Mouse (Mus musculus) activated CD4-positive, CD25-positive, alpha-beta regulatory T cell, adult 4 months (primary cell): ENCODE measurements around the gene Fstl3. TPM values are rescaled to one million over a fixed set of nuclear protein-coding genes. Genes with fewer than 3 reads are reported as not detected.

Experiments
- ATAC-seq: one replicate; pipeline ENCODE4 v1.8.0; 2017
- polyA plus RNA-seq, 2 experiments: library from polyadenylated mRNA; unstranded; fragments of 100-300 nt; shearing (Covaris generic); gene quantifications; one replicate each; pipeline ENCODE4 v1.2.1; 2017

The Fstl3 gene
- polyA plus RNA-seq, 2 experiments from 2014 or later, result 0.86 TPM; not detected in 1

DNA sequence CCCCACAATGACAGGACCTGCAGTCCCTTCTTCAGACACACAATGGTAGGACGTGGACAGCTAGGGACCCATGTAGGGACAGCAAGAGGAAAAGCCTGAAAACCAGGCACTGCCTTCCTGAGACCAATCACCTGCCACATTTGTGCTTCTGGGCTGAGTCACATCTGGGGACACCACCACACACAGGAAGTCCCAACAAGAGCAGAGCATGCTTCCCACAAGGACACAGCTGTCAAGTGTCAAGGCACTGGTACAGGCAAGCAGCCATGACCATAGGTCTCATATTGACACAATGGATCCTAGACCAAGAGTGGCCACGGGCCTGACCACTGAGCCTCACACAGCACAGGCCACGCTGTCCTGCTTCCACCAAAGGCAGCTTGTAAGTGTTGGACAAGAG, 14.2 kb upstream of the Fstl3 start:
- no peak for ATAC-seq

DNA sequence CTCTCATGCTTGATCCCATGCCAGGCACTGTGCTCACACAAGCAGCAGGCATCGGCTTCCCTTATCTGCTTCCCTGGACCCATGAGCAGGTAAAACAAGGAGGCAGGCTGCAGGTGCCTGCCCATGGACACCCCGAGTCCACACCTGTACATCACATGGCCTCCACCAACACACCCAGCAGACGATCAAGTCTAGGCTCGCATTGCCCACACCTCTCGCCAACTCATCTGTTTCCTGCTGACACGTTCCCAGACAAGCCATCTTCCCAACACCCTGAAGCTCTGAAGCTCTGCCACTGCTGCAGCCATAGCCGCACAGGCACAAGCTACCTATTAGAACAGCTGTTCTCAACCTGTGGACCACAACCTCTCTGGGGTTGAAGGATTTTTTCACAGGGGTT, 12.8 kb upstream of the Fstl3 start:
- ATAC-seq, result no peak

DNA sequence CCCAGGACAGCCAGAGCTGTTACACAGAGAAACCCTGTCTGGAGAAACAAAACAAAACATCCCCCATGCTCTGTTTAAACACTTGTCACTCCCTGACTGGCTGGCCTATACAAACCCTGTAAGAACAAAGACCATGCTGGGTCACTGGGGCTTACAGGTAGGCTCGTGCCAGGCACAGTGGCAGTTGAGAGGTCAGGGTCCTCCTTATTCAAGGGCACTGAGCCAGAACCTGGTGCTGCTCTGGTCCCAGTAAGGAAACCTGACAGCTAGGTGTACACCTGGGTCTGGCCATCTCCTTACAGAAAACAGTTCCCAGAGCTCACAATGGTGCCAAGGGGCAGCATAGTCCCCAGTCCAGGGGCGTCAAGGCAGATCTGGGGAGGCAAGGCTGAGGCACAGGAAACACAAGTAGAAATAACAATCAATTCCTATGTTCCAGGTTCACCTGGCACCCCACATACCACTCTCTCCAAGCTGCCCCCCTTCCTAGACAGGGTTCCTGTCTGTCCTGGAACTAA, 11.8 kb upstream of the Fstl3 start:
- ATAC-seq, result no peak

DNA sequence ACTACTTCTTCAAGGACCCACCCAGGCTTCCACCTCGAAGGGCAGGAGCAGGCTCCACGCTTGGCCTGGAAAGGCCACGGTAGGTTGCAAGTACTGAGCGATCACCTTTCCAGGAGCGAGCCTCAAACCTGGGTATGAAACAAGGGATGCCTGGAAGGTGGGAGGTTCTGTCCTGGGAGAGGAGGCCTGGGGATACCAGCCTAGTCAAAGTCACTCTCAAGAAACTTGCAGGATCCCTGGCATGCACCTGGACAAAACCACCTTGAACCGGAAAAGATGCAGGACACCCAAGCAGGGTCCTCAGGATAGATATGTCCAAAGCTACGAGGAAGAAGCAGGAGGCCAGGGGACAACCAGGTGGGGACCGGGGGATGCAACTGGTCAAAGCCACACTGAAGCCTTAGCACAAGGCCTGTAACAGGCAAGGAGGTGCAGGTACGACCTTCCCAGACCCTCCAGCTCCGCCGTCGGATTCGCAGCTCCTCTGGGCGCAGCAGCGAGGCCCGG, 11.0 kb upstream of the Fstl3 start:
- no peak for ATAC-seq

DNA sequence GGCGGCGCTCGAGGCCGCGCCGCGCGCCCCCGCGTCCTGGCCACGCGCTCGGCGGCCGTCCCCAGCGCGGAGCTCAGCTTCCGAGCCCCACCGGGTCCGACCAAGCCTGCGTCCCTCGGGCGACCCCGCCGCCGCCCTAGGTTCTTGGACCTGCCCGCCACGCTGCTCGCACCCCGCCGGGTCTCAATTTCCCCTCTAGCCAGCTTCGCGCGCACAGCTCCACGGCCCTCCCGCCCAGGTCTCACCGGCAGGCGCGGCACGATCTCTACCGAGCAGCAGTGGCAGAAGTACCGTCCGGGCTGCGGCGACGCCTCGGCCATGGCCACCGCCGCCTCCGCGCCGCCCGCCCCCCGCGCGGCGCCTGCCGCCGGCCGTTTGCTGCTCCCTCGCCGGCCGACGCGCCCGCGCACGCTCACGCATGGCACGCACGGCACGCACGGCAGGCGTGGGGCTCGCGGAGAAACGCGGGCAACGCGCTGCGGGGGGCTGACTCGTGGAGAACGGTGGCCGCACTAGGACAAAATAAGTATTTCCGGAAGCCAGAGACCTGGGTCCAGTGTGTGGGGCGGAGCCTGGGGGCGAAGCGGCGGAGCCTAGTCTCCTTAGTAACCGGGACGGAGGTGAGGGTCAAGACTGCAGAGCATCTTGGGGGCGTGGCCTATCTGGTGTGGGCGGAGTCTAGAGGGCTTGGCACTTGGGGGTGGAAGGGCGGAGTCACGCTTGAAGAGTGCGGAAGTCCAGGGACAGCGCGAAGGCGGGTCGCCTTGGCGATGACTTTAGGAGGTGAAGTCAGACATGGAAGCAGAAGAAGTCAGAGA, 10.4 kb upstream of the Fstl3 start, which contains the start of gene Rnf126:
TSS of gene Rnf126 (minus strand) at position 445 of the 818 bp plus-strand sequence.
- peak; percentile 92 for ATAC-seq

DNA sequence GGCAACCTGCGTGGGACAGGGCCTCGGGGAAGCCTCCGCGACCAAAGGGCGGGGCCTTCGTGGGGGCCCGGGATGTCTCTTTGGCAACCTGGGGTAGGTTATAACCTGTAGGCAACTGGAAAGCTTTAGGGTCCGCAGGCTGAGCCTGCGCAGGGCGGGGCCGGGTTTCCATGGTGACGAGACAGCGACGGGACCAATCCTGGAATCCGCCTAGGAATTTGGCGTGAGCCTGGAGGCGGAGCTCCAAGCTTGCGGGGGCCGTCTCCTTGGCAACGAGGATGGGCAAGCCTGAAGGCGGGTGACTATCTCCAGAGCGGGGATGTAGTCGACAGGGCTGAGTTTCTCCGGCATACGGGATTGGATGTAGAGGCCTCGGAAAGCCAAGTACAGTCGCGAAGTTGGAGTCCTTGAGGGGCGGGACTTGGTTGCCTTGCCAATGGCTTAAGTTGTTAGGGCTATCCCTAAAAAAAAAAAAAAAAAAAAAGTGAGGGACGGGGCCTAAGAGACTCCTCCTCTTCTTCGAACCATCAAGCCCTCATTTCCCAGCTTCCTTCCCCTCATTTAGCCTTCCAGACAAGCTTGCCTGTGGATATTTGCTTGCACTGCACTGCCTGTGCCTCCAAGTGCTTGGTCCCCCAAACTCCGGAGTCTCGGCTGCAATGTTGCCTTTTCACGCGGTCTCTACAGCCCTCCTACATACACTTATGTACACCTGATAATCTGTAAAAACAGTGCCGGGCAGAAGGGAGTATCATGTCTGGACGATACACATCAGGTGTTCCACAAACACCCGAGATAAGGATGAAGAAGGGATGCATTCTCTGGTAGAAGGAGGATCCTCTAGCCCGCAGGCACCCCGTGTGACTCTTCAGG, 9.5 kb upstream of the Fstl3 start:
- no peak for ATAC-seq

DNA sequence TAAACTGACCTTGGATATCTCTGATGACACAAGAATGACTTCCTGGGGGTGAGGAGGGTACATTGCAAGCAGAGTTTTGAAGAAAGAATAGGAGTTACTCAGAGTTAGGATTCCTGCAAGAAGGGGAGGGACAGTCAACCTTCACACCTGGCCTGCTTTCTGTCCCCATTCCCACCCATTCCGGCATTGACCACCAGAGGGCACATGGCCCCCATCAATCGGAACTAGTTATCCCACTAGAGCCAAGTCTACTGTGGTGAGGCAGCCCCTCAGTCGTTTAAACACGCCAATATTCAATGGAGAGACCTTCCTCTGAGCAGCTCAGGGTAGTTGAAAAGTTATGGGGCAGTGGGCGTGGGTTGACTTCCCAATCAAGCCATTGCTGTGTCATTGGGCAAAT, 8.7 kb upstream of the Fstl3 start:
- ATAC-seq, result no peak

DNA sequence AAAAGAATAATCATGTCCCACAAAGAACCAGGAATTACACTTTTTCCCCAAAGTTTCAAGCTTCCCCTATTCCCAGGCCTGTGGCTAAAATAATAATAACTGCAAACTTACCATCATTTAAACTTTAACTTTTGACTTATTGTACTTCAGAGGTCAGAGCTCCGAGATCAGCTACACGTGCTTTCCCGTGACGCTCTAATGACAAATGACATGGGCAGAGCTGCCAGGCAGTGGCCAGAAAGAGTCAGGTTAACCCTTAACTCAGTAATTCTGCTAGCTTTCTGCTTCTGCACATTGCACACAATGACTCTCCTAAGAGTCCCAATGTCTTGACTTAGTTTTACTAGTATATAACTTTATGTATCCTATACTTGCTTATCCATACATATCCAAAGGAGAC, 7.7 kb upstream of the Fstl3 start:
- ATAC-seq, result no peak

DNA sequence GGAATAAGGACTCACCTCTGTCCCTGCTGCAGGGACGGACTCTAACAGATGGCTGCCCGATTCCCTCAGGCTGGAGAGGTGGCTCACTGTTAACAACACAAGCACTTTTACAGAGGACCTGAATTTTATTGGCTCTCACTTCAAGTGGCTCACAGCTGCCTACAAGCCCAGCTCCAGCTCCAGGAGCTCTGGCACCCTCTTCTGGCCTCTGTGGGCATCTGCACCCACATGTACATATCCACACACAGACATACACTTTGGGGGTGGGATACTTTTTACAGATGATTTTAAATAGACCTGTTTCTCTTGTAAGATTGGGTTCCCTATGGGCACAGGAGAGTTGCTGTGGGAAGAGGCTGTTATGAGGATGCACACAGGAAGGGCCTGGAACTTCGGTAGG, 4.8 kb upstream of the Fstl3 start:
- no peak for ATAC-seq

DNA sequence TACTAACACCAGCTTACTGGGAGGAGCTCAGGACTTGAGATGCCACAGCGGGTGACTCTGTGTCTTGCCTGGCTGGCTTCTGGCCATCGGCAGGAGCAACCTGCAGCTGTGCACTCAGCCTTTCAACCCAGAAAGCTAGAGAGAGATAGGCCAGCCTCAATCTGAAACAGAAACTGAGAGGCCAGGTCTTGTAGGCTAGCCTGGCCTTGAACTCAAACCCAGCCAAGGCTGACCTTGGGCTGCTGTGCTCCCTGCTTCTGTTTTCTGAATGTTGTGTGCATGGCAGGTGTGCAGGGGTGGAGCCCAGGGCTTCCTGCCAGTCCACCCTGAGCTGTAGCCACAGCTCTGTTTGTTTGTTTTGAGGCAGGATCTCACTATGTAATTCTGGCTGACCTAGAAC, 3.9 kb upstream of the Fstl3 start:
- no peak for ATAC-seq

DNA sequence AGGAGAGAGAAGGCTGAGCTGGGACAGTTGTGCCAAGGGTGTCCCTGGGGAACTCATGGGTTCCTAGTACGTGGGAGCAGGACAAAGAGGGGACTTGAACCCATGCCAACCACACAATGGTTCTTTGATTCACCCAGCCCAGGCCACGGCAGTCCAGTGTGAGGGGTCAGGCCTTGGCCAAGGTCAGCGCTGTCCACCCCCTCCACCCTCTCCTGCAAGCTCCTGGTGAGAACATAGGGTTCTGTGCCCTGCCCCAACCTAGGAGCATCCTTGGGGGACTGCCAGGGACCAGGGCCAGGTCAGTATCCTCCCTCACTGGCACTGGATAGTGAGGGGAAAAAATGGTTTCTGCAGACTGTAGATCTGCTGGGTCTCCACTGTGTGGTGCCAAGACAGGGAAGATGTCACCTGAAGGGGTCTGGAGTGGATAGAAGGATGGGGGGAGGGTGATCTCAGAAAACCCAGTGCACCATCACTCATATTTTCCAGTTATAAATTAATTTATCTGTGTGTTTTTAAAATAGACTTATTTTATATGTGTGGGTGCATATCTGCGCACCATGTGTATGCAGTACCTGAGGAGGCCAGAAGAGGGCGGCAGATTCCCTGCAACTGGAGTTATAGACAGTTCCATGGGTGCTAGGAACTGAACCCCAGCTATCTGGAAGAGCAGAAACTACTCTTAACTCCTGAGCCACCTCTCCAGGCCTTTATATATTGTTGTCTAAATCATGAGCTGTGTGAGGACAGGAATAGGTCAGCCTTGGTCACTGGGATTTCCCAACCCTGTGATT, 2.4 kb upstream of the Fstl3 start:
- ATAC-seq, result no peak

DNA sequence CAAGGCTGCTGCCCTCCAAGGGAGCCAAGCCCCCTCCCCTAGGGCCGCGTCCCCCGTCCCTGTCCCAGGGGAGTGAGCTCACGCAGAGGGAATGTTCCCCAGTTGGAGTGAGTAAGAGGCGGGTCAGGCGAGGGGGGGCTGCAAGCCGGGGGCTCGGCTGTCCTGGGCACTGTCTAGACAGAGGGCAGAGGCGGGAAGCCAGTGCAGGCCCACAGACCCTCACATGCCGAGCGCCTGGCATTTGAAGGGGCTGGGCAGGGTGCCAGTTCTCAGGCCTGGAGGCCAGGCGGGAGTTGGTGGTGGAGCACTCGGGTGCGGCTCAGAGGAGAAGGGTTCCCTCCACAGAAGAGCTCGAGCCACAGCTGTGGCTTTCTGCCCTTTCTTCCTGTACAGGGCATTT, 934 bp downstream of the Fstl3 start:
- ATAC-seq, result no peak

DNA sequence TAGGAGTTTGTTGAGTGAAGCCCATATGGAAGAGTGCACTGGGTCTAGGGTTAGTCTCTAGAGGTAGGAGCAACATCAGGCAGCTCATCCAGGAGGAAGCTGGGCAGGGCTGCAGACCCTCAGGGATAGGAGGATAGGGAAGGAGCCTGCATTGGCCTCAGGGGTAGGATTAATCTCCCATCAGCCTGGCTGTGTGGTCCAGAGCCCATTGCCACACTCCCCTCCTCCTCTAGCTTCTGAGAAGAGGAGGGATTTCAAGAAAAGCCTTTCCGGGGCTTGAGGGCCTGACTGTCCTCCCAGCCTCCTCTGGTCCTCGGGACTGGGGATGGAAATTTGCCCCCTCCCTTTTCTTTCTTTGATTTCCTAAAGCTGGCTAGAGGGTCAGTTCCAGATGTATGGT, 2.1 kb downstream of the Fstl3 start:
- no peak for ATAC-seq

DNA sequence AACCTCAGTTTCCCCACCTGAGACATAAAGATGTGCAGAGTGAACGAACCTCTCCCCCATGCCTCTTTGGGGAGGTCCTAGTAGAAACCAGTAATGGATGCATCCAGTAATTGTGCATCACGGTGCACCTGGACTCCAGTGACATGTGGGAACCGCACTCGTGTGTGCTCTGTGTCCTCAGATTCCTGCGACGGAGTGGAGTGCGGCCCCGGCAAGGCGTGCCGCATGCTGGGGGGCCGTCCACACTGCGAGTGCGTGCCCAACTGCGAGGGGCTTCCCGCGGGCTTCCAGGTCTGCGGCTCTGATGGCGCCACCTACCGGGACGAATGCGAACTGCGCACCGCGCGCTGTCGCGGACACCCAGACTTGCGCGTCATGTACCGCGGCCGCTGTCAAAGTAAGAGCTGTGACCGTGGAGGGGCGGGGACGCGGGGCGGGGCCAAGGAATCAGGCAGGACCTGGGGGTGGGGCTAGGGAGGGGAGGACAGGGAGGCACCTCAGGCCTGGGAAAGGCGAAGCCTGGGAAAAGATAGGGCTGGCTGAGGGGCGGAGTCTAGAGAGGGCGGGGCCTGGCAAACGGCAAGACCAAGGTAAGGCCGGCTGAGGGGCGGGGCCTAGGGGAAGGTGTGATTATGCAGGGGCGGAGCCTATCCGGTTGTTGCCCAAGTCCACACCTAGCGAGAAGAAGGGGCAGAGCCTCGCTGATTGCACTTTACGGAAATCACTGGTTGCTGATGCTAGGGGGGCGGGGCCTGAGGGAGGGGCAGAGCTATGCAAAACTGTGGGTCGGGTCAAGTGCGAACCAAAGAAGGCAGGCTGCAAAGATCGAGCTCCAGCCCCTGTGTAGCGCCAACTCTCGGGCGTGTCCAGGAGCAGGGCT, 3.0 kb downstream of the Fstl3 start:
- ATAC-seq, result peak; percentile 77

DNA sequence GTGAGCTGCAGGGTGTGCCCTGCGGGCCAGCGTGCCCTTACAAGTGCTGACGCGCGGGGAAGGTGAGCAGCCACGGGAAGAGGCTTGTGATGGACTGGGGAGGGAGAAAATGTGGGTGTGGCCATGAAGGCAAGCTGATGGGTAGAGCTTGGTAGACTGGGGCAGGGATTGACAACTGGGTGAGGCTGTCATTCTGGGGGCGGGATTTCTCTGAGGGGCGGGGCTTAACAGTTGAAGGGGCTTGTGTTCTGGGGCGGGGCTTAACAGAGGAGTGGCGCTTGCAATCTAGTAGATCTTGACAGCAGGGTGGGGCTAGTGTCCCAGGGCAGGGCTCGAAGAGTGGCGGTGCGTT, 3.6 kb downstream of the Fstl3 start:
- peak; percentile 47 for ATAC-seq

DNA sequence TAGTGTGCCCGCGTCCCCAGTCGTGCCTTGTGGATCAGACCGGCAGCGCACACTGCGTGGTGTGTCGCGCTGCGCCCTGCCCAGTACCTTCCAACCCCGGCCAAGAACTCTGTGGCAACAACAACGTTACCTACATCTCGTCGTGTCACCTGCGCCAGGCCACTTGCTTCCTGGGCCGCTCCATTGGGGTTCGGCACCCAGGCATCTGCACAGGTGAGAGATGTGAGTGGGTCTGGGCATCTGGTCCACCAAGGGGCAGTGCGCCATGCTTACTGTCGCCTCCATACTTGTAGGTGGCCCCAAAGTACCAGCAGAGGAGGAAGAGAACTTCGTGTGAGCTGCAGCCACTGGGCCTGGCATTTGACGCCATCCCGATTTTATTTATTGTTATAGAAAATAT, 4.1 kb downstream of the Fstl3 start:
- ATAC-seq, result no peak

DNA sequence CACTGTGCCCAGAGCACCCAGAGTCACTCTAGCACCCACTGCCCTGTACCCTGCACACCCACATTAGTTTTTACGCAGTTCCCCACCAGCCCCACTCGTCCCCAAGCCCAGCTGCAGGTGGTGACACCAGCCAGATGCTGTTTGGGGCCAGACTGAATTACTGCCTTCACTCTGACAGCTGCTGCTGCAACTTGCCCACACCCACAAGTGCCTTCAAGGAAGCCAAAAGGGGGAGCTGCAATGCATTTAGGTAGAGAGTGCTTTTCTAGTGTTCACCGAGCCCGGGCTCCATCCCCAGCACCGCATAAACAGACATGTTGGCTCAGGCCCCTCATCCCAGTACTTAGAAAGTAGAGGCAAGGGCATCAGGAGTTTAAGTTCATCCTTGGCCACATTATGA, 4.9 kb downstream of the Fstl3 start:
- ATAC-seq, result no peak

DNA sequence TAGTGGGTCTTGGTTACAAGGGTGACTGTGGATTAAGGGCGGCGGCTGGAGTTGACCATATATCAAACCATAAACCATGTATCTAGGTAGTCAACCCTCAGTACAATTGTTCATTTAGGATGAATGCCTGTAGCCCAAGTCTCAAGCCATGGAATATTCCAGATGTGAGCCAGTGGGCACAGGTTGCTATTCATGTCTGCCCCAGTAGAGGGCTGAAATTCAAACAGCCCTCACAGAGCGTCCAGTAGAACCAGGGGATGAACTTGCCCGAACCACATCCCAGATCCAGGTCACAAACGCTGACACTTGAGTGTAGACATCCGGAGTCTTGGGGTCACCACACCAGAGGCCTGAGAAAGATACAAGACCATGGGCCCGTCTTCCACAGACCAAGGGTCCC, 6.0 kb downstream of the Fstl3 start:
- no peak for ATAC-seq

DNA sequence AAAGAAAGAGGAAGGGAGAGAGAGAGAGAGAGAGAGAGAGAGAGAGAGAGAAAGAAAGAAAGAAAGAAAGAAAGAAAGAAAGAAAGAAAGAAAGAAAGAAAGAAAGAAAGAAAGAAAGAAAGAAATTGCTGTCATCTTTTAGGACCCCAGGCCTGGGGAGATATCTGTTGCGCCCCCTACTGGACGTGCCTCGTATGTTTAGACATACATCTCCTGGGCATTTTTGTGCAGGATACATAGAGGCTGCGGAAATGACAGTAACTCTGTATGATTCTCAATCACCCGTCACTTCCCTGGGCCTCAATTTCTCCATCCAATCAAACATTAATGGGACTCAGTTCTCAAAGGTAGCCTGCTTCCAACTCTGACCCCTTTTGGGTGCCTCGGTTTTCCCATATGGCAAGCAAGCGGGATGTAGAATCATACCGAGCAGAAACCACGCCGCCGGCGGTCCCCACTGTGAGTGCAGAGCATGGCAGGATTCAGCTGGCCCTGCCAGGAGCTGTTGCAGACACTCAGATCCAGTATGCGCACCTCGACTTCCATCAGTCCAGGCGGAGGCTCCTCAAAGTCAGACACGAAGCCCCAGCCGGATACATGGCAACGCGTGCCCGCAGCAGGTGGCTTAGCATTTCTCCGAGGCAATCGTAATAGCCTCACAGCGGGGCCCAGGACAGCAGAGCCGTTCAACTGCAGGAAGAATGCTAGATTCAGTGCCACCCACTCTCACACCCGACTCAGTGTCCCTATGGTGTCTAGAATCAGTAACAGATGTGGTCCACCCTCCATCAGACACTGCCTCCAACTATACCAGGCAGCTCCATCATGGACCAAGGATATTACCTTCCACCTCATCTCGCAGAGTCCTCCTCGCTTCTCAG, 7.1 kb downstream of the Fstl3 start:
- no peak for ATAC-seq

DNA sequence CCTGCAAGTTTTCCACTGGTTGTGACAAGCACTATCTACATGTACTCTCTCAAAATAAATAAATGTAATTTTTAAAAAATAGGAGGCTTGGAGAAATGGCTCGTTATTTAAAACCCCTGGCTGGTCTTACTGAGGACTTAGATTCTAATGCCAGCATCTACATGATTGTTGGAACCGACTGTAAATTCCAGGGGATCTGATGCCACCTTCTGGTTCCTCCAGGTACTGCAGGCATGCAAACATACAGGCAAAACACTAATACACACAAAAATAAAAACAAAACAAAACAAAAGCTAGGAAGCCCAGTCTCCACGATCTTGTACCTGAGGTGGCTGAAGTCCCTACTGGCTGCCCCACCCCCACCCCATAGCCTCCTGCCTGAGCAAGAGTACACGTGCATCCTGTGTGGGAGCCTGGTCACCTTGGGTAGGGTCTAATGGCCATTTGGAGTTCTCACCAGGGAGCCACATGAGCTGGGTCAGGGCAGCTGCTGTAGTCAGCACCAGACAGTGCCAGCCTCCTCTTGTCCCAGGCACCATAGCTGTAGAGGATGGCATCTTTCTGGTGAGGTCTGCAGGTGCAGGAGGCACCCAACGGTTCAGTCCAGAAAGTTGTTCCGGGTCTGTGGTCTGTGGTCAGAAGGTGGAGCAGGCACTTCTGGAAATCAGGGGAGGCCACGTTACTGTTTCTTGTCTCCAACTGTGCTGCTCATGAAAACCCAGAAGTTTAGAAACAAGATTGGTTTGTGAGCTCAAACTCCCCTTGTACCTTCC, 11.5 kb downstream of the Fstl3 start:
- no peak for ATAC-seq
